Mouse (Mus musculus): ENCODE results near the gene Pla2g7. TPM values are rescaled to one million over a fixed set of nuclear protein-coding genes. Genes with fewer than 3 reads are reported as not detected.

Gene Pla2g7
- total RNA-seq, 2 experiments from 2014 or later, result 21.5 to 40.7 TPM

DNA sequence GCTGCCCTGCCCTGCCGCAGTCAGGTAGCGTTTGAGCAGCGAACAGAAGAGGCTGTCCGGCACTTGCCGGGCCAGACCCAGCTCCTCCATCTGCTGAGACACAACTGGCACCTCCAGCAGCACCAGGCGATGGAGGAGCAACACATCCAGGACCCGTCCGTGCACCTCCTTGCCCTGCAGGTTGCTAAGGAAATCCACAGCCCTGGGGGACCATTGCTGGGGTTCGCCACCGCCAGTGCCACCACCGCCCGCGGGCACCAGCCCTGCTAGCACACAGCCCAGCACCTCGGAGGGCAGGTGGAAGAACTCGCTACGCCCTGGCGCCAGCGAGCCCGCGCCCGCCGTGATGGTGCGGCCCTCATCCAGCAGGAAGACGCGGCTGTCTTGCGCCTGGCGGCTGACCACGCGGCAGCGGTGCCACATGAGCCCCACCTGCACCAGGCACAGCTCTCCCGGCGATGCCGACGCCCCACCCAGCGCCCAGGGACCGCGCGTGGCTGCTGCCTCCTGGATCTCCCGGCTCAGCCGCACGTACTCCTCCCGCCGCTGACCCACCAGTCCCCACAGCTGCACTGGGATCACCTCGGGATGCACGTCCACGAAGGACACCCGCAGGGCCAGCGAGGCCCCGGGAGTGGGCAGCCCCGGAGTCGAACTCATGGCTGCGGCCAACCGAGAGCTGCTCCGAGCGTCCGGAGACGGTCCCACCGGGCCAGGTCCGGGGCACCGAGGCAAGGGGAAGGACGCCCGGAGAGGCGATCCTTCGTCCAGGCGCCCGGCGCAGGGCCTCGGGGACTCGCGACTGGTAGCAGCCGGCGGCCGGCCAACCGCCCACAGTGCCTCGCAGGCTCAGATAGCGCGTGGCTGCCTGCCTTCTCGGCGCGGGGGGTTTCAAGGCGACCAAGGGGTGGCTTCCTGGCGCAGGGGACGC lies 61.9 kb downstream of the Pla2g7 start, which contains the start of gene Tdrd6:
Tdrd6 (minus strand) TSS at position 804 of the 931 bp plus-strand sequence.
- DNase-seq, result peak; percentile 29
- intact Hi-C loops (cut with DNase I), result no loop called here

DNA sequence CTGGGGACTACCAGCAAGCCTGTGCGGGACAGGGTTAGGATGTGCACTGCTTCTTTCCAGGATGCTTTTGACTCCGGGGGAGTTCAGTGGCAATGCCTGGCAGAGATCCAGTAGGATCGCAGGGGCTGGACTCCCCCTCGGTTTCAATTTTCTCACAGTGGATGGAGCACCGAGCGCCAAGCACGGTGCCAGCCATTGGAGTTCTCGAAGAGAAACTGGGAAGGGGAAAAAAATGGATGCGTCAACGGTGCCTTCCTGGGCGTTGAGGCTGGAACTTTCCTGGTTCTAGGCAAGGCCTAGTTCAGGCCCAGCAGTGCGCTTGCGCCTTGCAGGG lies 62.5 kb downstream of the Pla2g7 start:
- TF ChIP-seq CTCF (IDR thresholded peaks at IDR 0.05), result no peak
- intact Hi-C loops (cut with DNase I), result no loop called here
- Histone ChIP-seq H3K4me3 (peak overlapping the region; percentile 51), H3K27ac (no peak overlapping the region)
- no peak for DNase-seq

More for the DNA sequence above, 61.9 kb downstream of the Pla2g7 start, which contains the start of gene Tdrd6:
- no peak for TF ChIP-seq CTCF (IDR thresholded peaks at IDR 0.05)
- Histone ChIP-seq H3K4me3 (peak within 1 kb of the TSS; percentile 51), H3K27ac (no peak within 1 kb of the TSS)

DNA sequence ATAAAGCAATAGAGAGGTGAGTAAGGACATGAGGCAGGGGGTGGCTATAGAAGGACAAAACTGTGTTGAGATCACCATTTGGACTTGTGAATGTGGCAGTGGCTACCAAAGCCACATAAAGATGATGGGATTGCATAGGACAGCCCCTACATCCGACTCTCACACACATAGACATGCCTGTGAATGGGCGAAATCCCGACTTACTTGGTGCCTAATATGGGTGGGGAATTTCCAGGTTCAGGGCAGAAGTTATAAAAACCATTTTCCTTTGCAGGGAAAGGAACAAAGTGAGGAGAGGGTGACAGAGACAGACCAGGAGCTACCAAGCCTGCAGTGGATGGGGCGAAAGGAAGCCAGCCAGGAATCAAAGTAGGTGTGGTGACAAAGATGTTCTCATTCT lies 69.2 kb downstream of the Pla2g7 start:
- no peak for DNase-seq
- TF ChIP-seq CTCF (IDR thresholded peaks at IDR 0.05), result no peak
- Histone ChIP-seq H3K4me3 (no peak overlapping the region), H3K27ac (no peak overlapping the region)
- intact Hi-C loops (cut with DNase I), result no loop called here

DNA sequence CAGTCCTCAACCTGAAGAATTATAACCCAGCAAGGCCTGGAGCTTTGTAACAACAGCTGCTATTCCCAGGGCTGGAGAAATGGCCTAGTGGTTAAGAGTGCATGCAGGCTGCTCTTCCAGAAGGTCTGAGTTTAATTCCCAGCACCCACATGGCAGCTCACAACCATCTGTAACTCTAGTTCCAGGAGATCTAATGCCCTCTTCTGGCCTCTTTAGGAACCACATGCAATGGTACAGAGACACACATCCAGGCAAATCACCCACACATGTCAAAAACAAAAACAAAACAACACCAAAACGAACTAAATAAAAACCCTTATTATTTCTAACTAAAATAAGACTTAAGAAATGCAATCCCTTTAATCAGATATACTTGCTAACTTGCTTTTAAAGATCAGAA lies 72.9 kb downstream of the Pla2g7 start:
- DNase-seq, result no peak
- Histone ChIP-seq H3K4me3 (no peak overlapping the region), H3K27ac (no peak overlapping the region)
- intact Hi-C loops (cut with DNase I), result no loop called here
- TF ChIP-seq CTCF (IDR thresholded peaks at IDR 0.05), result peak; percentile 16; the same call in 1 of the 2 replicates

DNA sequence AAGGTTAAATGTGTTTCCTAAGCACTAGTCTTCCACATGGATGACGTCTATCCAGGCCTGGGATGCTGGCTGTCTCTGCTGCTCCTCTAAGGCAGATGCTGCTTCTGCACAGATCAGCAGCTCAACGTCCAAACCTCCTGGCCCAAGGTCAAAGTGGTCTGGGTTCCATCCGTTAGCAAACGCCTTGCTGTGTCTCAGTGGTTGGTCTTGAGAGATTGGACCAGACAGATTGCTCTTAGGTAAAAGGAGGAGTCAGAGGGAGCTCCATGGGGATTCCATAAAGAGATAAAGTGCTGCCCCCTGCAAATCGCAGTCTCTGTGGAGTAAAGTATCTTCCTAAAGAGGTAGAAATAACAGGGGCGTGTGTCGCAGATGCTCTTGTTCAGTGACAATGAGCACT lies 75.3 kb downstream of the Pla2g7 start:
- DNase-seq, result no peak
- H3K4me3 ChIP-seq, result no peak overlapping the region
- intact Hi-C loops (cut with DNase I), result no loop called here
- H3K27ac ChIP-seq, result no peak overlapping the region
- no peak for TF ChIP-seq CTCF (IDR thresholded peaks at IDR 0.05)

DNA sequence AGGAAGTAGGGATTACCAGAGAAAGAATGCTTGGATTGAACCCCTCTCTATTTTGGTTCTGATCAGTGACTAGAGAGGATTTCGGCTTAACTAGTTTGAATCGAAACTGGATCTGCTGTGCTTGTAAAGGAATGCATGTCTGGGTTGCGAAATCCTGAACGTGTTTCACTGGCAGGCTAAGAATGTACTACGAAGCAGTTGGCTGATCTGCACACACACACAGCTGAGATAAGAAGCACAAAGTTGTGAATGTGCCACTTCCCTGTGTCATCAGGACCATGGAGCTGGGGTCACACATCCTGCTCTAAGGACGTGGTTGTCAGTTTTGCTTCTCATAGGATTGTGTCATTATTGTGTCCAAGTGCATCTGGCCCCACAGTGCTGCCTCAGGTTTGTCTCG lies 76.5 kb downstream of the Pla2g7 start:
- intact Hi-C loops (cut with DNase I), result no loop called here
- no peak overlapping the region for H3K4me3 ChIP-seq
- no peak for DNase-seq
- no peak for TF ChIP-seq CTCF (IDR thresholded peaks at IDR 0.05)
- no peak overlapping the region for H3K27ac ChIP-seq

DNA sequence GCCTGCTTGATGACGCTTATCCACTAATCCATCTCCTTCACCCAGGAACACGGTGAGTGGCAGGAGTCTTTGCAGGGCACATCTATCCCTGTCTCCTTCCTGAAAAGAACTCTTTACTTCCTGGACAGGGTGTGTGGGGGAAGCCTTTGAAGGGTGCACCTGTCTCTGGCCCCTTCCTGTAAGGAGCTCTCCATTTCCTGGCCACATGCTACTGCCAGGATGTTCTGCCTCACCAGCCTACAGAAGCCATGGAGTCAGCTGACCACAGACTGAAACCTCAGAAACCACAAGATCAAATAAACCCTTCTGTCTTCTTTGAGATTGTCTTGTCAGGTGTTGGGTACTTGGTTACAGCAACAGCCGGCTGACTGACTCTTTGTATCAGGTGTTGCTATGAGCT lies 77.2 kb downstream of the Pla2g7 start:
- no peak for DNase-seq
- no peak for TF ChIP-seq CTCF (IDR thresholded peaks at IDR 0.05)
- H3K27ac ChIP-seq, result no peak overlapping the region
- H3K4me3 ChIP-seq, result no peak overlapping the region
- intact Hi-C loops (cut with DNase I), result no loop called here

DNA sequence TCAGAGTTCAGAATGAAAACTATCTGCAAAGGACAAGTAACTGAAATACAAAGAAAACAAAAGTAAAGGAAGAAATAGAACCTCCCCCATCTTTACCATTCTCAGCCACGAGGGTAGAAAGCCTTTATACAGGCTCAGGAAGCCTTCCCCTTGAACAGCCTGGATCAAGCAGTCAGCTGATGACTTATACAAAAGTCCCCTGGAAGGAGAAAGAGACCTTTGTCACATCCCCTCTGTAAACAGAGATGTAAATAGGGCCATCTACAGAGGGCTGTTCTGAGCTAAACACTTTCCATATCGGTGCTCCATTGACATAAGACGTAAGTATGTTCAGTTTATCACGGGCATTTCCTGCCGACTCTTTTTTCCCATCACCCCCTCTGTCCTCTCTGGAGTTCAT lies 79.0 kb downstream of the Pla2g7 start:
- intact Hi-C loops (cut with DNase I), result no loop called here
- H3K27ac ChIP-seq, result no peak overlapping the region
- no peak overlapping the region for H3K4me3 ChIP-seq
- DNase-seq, result no peak
- no peak for TF ChIP-seq CTCF (IDR thresholded peaks at IDR 0.05)

DNA sequence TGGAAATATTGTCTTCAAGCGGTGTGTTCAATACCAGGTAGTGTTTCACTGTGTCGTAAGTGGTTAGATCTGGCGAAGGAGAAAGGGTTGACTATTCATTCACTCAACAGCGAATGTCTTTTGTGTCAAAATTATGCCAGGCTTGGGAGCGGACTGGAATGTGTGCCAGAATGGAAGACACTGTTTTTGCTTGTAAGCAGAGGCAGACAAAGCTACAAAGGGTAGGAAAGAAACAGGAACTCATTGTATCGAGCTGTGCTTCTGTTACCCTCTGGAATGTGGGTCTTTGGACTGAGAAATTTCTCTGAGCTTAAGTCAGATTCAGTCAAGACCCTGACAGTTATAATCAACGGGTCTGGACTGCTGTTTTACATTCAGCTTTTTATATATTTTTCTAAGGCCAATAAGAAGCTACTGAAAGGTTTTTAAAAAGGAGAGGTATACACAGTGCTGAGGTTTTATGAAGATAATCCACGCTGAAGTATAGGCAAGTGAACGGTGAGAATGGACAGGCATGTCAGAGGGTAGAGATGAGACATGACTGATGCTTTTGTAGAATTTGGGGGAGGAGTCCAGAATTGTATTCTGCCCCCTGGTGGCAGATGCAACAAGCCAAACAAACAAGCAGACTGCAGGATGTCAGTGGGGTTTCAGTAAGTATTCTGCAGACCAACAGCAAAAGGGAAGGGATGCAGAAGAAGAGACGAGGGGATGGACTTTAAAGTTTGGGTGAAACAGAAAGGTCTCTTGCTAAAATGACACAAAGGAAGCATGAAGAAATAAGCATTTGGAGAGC lies 81.9 kb downstream of the Pla2g7 start:
- intact Hi-C loops (cut with DNase I), result no loop called here
- H3K4me3 ChIP-seq, result no peak overlapping the region
- DNase-seq, result no peak
- peak; percentile 59 for TF ChIP-seq CTCF (IDR thresholded peaks at IDR 0.05)
- H3K27ac ChIP-seq, result no peak overlapping the region

DNA sequence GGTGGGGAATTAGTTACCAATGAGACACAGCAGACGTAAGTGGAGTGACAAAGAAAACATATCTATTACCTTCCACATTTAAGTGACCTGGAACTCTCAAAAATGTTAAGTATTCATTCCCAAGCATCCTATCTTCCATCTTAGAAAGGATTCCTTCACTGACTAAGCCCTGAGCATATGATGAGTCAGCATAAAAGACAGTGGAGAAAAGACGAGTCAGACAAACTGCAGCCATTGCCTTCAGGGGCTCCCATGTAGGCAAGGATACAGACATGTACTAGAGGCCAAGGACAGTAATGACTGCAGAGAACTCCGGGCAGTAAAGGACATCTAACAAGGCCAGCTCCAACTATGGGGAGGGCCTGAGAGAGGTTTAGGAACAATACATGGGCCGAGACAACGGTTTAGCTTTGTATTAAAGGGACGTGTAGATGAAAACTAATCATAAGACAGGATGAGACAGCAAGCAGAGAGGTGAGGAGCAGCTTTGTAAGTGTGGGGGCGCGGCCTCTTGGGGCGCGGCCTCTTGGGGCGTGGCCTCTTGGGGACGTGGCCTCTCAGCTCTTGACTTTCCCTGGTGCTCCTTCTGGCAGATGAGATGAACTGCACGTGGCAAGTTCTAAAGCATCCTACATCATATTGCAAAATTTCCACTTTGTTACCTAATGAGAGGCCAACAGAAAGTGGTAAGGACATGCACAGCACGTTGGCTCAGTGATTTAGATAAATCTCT lies 83.6 kb downstream of the Pla2g7 start:
- TF ChIP-seq CTCF (IDR thresholded peaks at IDR 0.05), result no peak
- no peak for DNase-seq
- H3K27ac ChIP-seq, result no peak overlapping the region
- intact Hi-C loops (cut with DNase I), result no loop called here
- H3K4me3 ChIP-seq, result no peak overlapping the region

Other genes with a start within 250 kb of the Pla2g7 start
- 10 to 100 TPM; 78.8 to 85.4 TPM for gene Adgrf5, start 207.6 kb upstream of the Pla2g7 start, total RNA-seq (2021)
- gene Mep1a, start 65.3 kb upstream of the Pla2g7 start, total RNA-seq (2021), result not detected
- not detected for gene Ankrd66, start 24.5 kb upstream of the Pla2g7 start, total RNA-seq (2021)
- gene Tdrd6, start 62.2 kb downstream of the Pla2g7 start, total RNA-seq (2021), result under 1 TPM; 0.03 TPM
- gene Slc25a27, start 99.1 kb downstream of the Pla2g7 start, total RNA-seq (2021), result 1 to 10 TPM; 5.8 to 7.2 TPM
- gene Cyp39a1, start 99.3 kb downstream of the Pla2g7 start, total RNA-seq (2021), result 1 to 10 TPM; 3.2 to 3.3 TPM
- 10 to 100 TPM; 40.3 to 80.7 TPM for gene Rcan2, start 233.3 kb downstream of the Pla2g7 start, total RNA-seq (2021)